Mouse (Mus musculus): ENCODE results near the gene Crtc3.
A peak's percentile ranks its signal among the peaks of the same experiment; 100 is the strongest.

Crtc3 gene

DNA sequence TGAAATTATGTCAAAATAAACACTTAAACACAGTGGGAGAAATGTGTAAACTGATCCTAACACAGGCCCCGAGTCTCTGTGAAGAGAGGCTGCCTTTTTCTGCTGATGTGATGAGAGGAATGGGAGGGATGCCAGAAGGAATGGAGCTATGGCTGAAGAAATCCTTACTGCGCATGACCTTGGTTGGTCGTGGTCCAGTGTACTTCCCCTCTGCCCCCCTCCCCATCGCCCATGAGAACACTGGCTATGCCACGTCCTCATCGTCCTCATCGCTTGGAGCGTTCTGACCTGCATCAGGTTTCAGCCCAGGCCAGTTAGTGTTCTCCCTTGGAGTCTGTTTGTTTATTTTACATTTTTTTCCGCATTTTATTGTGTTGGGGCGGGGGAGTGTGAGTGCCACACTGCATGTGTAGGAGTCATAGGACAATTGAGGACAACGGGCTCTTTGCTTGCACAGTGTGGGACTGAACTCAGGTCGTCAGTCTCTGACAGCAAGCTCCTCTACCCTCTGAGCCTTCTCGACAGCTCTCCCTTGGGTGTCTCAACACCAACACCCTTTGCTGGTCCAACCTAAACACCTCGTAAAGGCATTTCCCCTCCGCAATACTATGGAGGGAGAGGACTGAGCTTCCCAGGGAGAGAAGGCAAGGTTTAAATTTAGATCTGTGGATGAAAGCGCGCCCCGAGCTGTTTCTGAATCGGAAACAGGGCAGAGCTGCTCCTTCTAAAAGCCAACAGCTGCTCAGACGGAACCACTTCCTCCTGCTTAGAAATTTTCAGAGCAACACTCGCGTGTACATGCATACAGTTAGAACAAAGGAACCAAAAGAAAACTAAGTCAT is 134.3 kb downstream of the Crtc3 start:
- DNase-seq (ENCODE audit: low spot score), result peak; percentile 8

DNA sequence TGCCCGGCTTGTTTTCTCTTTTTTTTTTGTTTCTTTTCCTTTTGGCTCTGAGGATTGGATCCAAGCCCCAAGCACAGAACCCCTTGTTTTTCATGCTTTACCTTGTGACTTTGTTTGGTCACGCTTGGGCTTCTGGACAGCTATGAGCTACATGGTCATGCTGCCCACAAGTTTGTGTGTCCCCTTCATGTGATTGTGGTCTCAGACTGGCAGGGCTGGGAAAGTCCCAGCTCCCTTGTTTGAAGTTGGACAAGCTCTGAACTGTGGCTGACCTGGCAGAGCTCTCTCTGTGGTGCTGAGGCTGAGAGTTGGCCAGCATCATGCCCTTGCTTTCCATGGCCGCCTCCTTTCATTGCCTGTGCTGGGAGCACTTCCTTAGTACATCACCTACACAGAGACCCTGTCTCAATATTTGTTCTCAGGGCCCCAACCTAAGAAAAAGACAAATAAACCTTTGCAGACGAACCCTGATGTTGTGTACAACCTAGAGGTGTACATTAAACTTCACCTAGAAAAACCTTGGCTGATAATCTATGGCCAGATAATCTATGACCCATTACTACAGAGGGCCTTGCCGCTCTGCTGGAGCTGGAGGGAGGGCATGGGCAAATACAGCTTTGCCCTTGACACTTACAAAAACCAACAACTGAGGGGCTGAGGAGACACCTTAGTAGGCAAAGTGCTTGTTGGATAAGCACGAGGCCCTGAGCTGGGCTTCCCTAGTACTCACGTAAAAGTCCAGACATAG is 140.0 kb downstream of the Crtc3 start:
- no peak for DNase-seq (ENCODE audit: low spot score)

DNA sequence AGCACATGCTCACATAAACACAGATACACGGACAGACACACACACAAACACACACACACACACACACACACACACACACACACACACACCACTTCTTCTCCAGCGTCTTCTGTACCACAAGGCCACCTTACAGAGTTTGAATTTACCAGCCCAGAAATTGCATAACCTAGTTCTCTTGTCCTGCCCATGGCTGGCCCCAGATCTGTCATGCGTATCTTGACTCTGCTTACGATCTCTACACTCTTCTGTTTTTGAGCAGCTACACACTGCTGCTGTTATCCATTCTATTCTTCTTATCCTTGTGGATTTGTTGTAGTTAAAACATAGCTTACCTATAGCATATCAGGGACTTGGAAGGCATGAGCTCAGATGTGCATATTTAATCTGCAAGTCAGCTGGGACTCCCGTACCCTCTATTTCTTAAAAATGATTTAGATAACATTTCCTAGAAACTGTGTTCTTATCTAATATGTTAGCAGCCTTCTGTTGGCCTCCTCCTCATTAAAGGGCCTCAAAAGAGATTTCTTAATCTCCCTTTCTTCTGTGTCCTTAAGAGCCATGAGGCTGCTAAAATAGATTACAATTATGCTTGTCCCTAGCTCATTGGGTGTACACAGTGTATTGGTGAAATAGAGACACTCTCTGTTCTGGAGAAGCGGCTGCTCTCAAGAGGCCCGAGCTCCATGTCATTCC is 146.4 kb downstream of the Crtc3 start:
- DNase-seq (ENCODE audit: low spot score), result no peak

DNA sequence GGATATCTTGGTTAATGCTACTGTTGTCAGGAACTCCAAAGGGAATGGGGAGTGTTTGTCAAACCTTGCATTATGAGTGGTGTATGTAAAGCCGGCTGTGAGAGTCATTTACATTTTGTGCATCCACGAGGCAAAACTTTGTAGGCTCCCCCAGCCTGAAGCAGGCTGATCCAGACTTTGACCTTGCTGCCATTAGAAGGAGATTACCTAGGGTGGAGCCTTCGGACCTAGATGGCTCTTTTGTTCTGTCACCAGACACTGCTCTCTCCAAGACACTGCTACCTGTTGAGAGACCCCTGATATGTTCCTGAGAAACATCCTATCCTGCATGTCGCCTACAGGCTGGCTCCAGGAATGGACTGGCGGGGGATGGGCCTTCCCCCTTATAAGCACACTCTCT is 149.1 kb downstream of the Crtc3 start:
- DNase-seq (ENCODE audit: low spot score), result no peak
